Comparison of ENCODE assay signal across 8 mouse cellular contexts in the genomic region with DNA sequence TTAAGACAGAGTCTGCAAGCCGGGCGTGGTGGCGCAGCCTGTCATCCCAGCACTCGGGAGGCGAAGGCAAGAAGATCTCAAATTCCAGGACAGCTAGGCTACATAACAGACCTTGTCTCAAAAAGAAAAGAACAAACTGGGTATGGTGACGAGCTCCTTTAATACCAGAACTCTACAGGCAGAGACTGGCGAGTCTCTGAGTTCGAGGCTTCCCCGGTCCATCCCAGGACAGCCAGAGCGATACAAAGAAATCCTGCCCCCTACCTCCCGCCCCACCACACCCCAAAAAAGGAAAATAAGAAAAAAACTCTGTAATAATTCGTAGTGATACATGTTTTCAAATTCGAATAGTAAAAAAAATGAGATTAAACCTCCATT. TPM values are rescaled to one million over a fixed set of nuclear protein-coding genes. Genes with fewer than 3 reads are reported as not detected.
A peak's percentile ranks its signal among the peaks of the same experiment; 100 is the strongest.
DNase-seq lines count a peak whose midpoint lies in the region; ATAC-seq and TF ChIP-seq lines count a peak whose summit lies in the region.

No protein-coding gene starts in this region.

- 3% methylated on average over 13 of the region's 13 CpGs for WGBS in kidney, adult 2 months
- WGBS in hindbrain, embryonic 10.5 days = 6% methylated on average over 13 of the region's 13 CpGs
- 6% methylated on average over 13 of the region's 13 CpGs for WGBS in midbrain, embryonic 11.5 days

- H3K9me3 ChIP-seq in hindbrain, embryonic 10.5 days = no peaks in the 10 kb centered on the region
- H3K9me3 ChIP-seq in midbrain, embryonic 11.5 days (ENCODE audit: control insufficient read depth, low read length) = no peaks in the 10 kb centered on the region

- H3K9ac ChIP-seq in midbrain, embryonic 11.5 days (ENCODE audit: low read length) = peak overlapping the region; percentile 86

- no peaks in the 10 kb centered on the region for H3K27me3 ChIP-seq in kidney, adult 2 months (replicated peaks; ENCODE audit: control insufficient read depth, insufficient read depth, low read length)
- H3K27me3 ChIP-seq in hindbrain, embryonic 10.5 days (ENCODE audit: insufficient read depth, poor library complexity, severe bottlenecking) = no peaks in the 10 kb centered on the region
- no peaks in the 10 kb centered on the region for H3K27me3 ChIP-seq in midbrain, embryonic 11.5 days (ENCODE audit: control insufficient read depth, insufficient read depth, low read length)

- H3K4me1 ChIP-seq in kidney, adult 2 months (ENCODE audit: control insufficient read depth, insufficient read depth, low read length) = no peaks in the 10 kb centered on the region; the same call in 1 of the 2 replicates
- peaks cover 15% of the 10 kb centered on the region for H3K4me1 ChIP-seq in hindbrain, embryonic 10.5 days (replicated peaks)
- peaks cover 3% of the 10 kb centered on the region; the same call in 1 of the 2 replicates for H3K4me1 ChIP-seq in midbrain, embryonic 11.5 days (ENCODE audit: control insufficient read depth, insufficient read depth, low read length)

- H3K36me3 ChIP-seq in kidney, adult 2 months (ENCODE audit: control insufficient read depth, insufficient read depth, low read length) = peaks cover 3% of the 10 kb centered on the region; the same call in 1 of the 2 replicates
- peaks cover 50% of the 10 kb centered on the region for H3K36me3 ChIP-seq in hindbrain, embryonic 10.5 days
- peaks cover 14% of the 10 kb centered on the region for H3K36me3 ChIP-seq in midbrain, embryonic 11.5 days (ENCODE audit: control insufficient read depth, insufficient read depth, low read length)

- peak overlapping the region; percentile 57 for H3K4me2 ChIP-seq in midbrain, embryonic 11.5 days

- ATAC-seq in midbrain, embryonic 11.5 days (ENCODE audit: low FRiP score) = no peak

- H3K4me3 ChIP-seq in kidney, adult 2 months (ENCODE audit: insufficient read depth, low read depth, low read length) = peak overlapping the region; percentile 99
- peak overlapping the region; percentile 93 for H3K4me3 ChIP-seq in hindbrain, embryonic 10.5 days
- H3K4me3 ChIP-seq in midbrain, embryonic 11.5 days (ENCODE audit: low read depth, low read length) = peak overlapping the region; percentile 84

- no peak for TF ChIP-seq CTCF in kidney, adult 2 months (conservative IDR thresholded peaks at IDR 0.05; ENCODE audit: insufficient read depth, insufficient read length, low read depth, low read length)

- DNase-seq in kidney, adult 2 months = no peak
- DNase-seq in kidney, adult 18-20 months = no peak
- DNase-seq in NIH3T3 (ENCODE audit: low read depth) = peak; percentile 52
- DNase-seq in hindbrain, embryonic 10.5 days (ENCODE audit: low spot score) = no peak
- DNase-seq in midbrain, embryonic 11.5 days (ENCODE audit: low spot score, missing footprints) = no peak
- DNase-seq in cerebellum, adult 11 months = no peak
- DNase-seq in layer of hippocampus, postnatal 36 days = no peak
- DNase-seq in right cerebral cortex, postnatal 36 days (ENCODE audit: low spot score in 2 of 2) = no peak

- no peak for TF ChIP-seq POLR2A in kidney, adult 2 months (IDR thresholded peaks at IDR 0.05; ENCODE audit: low read depth, low read length)

- peak overlapping the region; percentile 72 for H3K27ac ChIP-seq in kidney, adult 2 months (ENCODE audit: insufficient read depth, low read depth, low read length)
- peak overlapping the region; percentile 96 for H3K27ac ChIP-seq in hindbrain, embryonic 10.5 days
- H3K27ac ChIP-seq in midbrain, embryonic 11.5 days (ENCODE audit: low read depth, low read length) = peak overlapping the region; percentile 67

RNA-seq across cellular contexts. Expression of a gene that starts 0.9 kb away (rescaled TPM):
- 15.1 and 15.3 TPM in 2 replicates for polyA plus RNA-seq in kidney, adult 2 months (2012; rRNA removed)
- polyA plus RNA-seq in hindbrain, embryonic 10.5 days (2016; fragmentation: Nextera tagmentation; extraction: Ambion mirVana) = 24.4 and 26.2 TPM in 2 replicates
- polyA plus RNA-seq in midbrain, embryonic 11.5 days (2014; fragmentation: Nextera tagmentation; extraction: Ambion mirVana) = 23.6 and 26.4 TPM in 2 replicates
- total RNA-seq in layer of hippocampus, postnatal 36 days (2021) = 10 to 100 TPM; 16.4 to 16.5 TPM

RNA-seq across cellular contexts. Expression of a gene that starts 12.7 kb away (rescaled TPM):
- 2.9 and 6.7 TPM in 2 replicates for polyA plus RNA-seq in kidney, adult 2 months (2012; rRNA removed)
- polyA plus RNA-seq in hindbrain, embryonic 10.5 days (2016; fragmentation: Nextera tagmentation; extraction: Ambion mirVana) = 1.8 TPM in 1 of 2 replicates, not detected in the other
- not detected in 2 replicates for polyA plus RNA-seq in midbrain, embryonic 11.5 days (2014; fragmentation: Nextera tagmentation; extraction: Ambion mirVana)
- total RNA-seq in layer of hippocampus, postnatal 36 days (2021) = under 1 TPM in 1 of 2 experiments, not detected in 1; 0.88 TPM

RNA-seq across cellular contexts. Expression of a gene that starts 35.1 kb away (rescaled TPM):
- 11.5 TPM in 2 replicates for polyA plus RNA-seq in kidney, adult 2 months (2012; rRNA removed)
- polyA plus RNA-seq in hindbrain, embryonic 10.5 days (2016; fragmentation: Nextera tagmentation; extraction: Ambion mirVana) = 209 and 212 TPM in 2 replicates
- 241 and 255 TPM in 2 replicates for polyA plus RNA-seq in midbrain, embryonic 11.5 days (2014; fragmentation: Nextera tagmentation; extraction: Ambion mirVana)
- 100 to 1,000 TPM; 131 to 154 TPM for total RNA-seq in layer of hippocampus, postnatal 36 days (2021)

RNA-seq across cellular contexts. Expression of a gene that starts 42.2 kb away (rescaled TPM):
- polyA plus RNA-seq in kidney, adult 2 months (2012; rRNA removed) = 56.4 and 56.8 TPM in 2 replicates
- 87.1 and 99.4 TPM in 2 replicates for polyA plus RNA-seq in hindbrain, embryonic 10.5 days (2016; fragmentation: Nextera tagmentation; extraction: Ambion mirVana)
- polyA plus RNA-seq in midbrain, embryonic 11.5 days (2014; fragmentation: Nextera tagmentation; extraction: Ambion mirVana) = 107 and 119 TPM in 2 replicates
- total RNA-seq in layer of hippocampus, postnatal 36 days (2021) = 100 to 1,000 TPM; 105 to 114 TPM

Comparison
In these comparisons a context has a peak if more than half of its experiments do, and no peak if none do; other contexts are left out.
1. RNA of a gene that starts 35.1 kb away (polyA plus RNA-seq): 241 to 255 TPM in midbrain, embryonic 11.5 days and 209 to 212 TPM in hindbrain, embryonic 10.5 days; 11.5 TPM in kidney, adult 2 months; every median in the first group is over 10 times any median in the second.
2. Peak in every context shown above with its lines, with median percentiles within 50 percentile points of each other: H3K27ac ChIP-seq and H3K4me3 ChIP-seq.